Mouse (Mus musculus) stomach, postnatal 0 days (tissue): Measurements from ENCODE around the gene Taar3. TPM values are rescaled to one million over a fixed set of nuclear protein-coding genes. Genes with fewer than 3 reads are reported as not detected.

Experiments
- ATAC-seq: fragments of 200-750 bp; cut with Nextera tagmentation; 2 replicates; pipeline ENCODE4 v1.8.0; 2017; ENCODE audit not compliant: low FRiP score, low TSS enrichment
- DNase-seq: peaks from one replicate; pipeline ENCODE4 v3.0.0-alpha.2; 2016; ENCODE audit warnings: low spot score
- H3K27ac ChIP-seq: fragments of 300-500 bp; sonication (generic); replicated peaks from 2 replicates; pipeline ENCODE4 v1.5.1; 2014; ENCODE audit warnings: mild to moderate bottlenecking, control low read depth
- H3K27me3 ChIP-seq: fragments of 300-500 bp; sonication (generic); 2 replicates; pipeline ENCODE4 v1.6.1; 2014; ENCODE audit warnings: low read length; ENCODE audit not compliant: control insufficient read depth, insufficient read depth
- H3K36me3 ChIP-seq: fragments of 300-500 bp; sonication (generic); 2 replicates; pipeline ENCODE4 v1.6.1; 2014; ENCODE audit warnings: low read length, mixed read lengths; ENCODE audit not compliant: control insufficient read depth, insufficient read depth
- H3K4me1 ChIP-seq: fragments of 300-500 bp; sonication (generic); replicated peaks from 2 replicates; pipeline ENCODE4 v1.6.1; 2014; ENCODE audit warnings: antibody characterized with exemption; ENCODE audit not compliant: control insufficient read depth, insufficient read depth
- H3K4me2 ChIP-seq: fragments of 300-500 bp; sonication (generic); replicated peaks from 2 replicates; pipeline ENCODE4 v1.6.1; 2014; ENCODE audit warnings: low read depth, mild to moderate bottlenecking, control low read depth, moderate library complexity
- H3K4me3 ChIP-seq: fragments of 300-500 bp; sonication (generic); 2 replicates; pipeline ENCODE4 v1.5.1; 2014; ENCODE audit warnings: low read depth, low read length, control low read depth
- H3K9ac ChIP-seq: fragments of 300-500 bp; sonication (generic); 2 replicates; pipeline ENCODE4 v1.6.1; 2014; ENCODE audit warnings: mild to moderate bottlenecking, low read length, control low read depth, mixed read lengths
- H3K9me3 ChIP-seq: fragments of 300-500 bp; sonication (generic); 2 replicates; pipeline ENCODE4 v1.6.1; 2016; ENCODE audit warnings: low read length; ENCODE audit not compliant: control insufficient read depth
- CTCF ChIP-seq: IDR thresholded peaks from 2 replicates; pipeline ENCODE4 v1.5.1; 2016; ENCODE audit warnings: antibody characterized with exemption, low read depth, mild to moderate bottlenecking, moderate library complexity
- EP300 ChIP-seq: optimal IDR thresholded peaks from 2 replicates; pipeline ENCODE3; 2016; ENCODE audit warnings: antibody characterized with exemption
- WGBS: fragments of 180-500 bp; shearing (Covaris S2); extraction: QIAGEN DNeasy Blood & Tissue Kit; methylation state at CpG from one replicate; pipeline ENCODE4 v1.1.7; 2014; 5-methylcytosine and 5-hydroxymethylcytosine counted together
- polyA plus RNA-seq: library from polyadenylated mRNA; unstranded; fragments of >200 nt; fragmentation: Nextera tagmentation; extraction: Ambion mirVana; gene quantifications from 2 replicates; pipeline ENCODE4 v1.2.1, GENCODE M21; 2015

Gene Taar3
- polyA plus RNA-seq, 1 experiment from 2014 or later, result not detected

DNA sequence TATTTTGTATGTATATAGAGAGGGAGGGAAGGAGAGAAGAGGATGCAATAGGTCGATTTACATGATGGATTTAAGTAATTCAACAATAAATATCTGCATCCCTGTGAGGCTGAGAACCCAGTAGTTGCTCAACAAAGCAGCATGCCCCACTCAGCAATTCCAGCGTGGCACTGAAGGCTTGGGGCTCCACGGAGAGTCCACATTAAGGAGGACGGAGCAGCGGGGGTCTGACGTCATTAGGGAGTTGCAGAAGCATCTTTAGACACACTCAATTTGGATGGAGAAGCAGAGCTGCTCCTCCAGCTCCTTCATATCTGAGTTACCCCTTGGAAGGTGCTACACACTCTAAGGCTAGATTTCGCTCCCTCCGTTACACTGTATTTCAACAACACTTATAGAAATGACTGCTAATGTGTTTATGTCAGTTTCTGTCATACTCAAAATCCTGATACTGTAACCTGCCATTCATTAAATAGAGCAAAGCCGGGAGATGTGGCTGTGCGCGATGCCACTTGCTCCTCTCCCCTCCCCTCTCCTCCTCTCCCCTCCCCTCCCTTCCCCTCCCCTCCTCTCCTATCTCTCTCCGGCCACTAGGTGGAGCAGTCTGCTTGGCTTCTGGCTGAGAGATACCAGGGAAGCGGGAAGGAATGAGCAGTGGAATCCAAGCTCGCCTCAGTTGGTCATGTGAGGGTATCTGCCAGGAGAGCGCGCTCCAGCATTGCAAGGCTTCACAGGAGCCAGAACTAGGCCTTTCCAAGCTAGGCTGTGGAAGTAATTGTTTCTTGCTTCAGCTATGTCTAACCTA, 29.7 kb downstream of the Taar3 start:
- no peaks in the 10 kb centered on the region for H3K36me3 ChIP-seq
- H3K4me1 ChIP-seq, result no peaks in the 10 kb centered on the region
- no peak overlapping the region for H3K4me3 ChIP-seq
- ATAC-seq (peak; percentile 83), DNase-seq (peak; percentile 78)
- WGBS, result 40% methylated on average over 16 of the region's 16 CpGs
- no peak overlapping the region for H3K27ac ChIP-seq
- TF ChIP-seq CTCF (peak; percentile 91), EP300 (no peak)
- H3K9me3 ChIP-seq, result no peaks in the 10 kb centered on the region
- H3K4me2 ChIP-seq, result no peak overlapping the region
- H3K27me3 ChIP-seq, result no peaks in the 10 kb centered on the region
- H3K9ac ChIP-seq, result no peak overlapping the region

DNA sequence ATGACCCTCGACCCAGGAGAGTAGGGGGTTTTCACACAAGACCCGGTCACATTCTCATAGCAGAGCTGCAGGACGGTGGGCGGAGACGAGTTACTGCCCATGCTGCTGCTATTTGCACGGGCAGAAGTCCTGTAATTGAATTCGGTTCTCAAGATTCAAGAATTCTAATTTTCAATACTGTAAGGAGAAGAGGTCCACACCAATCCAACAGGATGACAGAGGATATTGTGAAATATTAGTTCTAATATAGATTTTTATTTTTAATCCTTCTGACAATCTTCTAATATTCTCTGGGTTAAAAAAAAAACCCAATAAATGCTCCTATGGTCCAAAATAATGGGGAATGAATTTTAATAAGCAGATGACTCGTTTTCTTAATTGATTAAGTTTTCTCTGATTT, 36.2 kb downstream of the Taar3 start, which contains the start of gene Taar6:
Gene Taar6, minus strand, starts transcription at position 101 of the 400 bp plus-strand sequence.
- no peaks in the 10 kb centered on the region for H3K9me3 ChIP-seq
- ATAC-seq (no peak), DNase-seq (no peak)
- no peaks in the 10 kb centered on the region for H3K4me1 ChIP-seq
- no peak for TF ChIP-seq CTCF
- TF ChIP-seq EP300, result no peak
- H3K4me3 ChIP-seq, result no peak within 1 kb of the TSS
- no peak within 1 kb of the TSS for H3K27ac ChIP-seq
- WGBS, result 69% methylated on average over 8 of the region's 8 CpGs
- no peaks in the 10 kb centered on the region for H3K36me3 ChIP-seq
- H3K4me2 ChIP-seq, result no peak within 1 kb of the TSS
- no peaks in the 10 kb centered on the region for H3K27me3 ChIP-seq
- no peak within 1 kb of the TSS for H3K9ac ChIP-seq

DNA sequence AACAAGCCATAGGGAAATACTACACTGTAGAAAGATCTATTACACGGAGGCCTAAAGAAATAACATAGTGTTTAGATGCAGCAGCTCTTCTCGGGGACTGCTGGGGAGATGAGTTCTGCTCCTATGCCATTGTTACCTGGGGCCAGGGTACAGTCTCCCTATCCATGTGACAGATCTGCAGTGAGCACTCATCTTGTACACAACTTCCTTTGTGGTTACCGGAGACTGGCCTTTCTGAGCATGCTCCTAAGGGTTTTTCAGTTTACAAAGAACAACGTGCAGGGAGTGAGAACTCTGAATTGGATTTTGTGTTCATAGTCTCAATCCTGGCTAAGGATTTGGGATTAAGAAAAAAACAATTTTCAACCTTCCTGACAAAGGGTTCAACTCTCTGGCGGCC, 37.1 kb downstream of the Taar3 start:
- Histone ChIP-seq H3K27me3 (no peaks in the 10 kb centered on the region), H3K4me3 (no peak overlapping the region), H3K4me2 (no peak overlapping the region), H3K36me3 (no peaks in the 10 kb centered on the region), H3K27ac (no peak overlapping the region), H3K9ac (no peak overlapping the region), H3K9me3 (no peaks in the 10 kb centered on the region), H3K4me1 (no peaks in the 10 kb centered on the region)
- DNase-seq (no peak), ATAC-seq (no peak)
- 82% methylated on average over 5 of the region's 5 CpGs for WGBS
- no peak for TF ChIP-seq CTCF
- no peak for TF ChIP-seq EP300

DNA sequence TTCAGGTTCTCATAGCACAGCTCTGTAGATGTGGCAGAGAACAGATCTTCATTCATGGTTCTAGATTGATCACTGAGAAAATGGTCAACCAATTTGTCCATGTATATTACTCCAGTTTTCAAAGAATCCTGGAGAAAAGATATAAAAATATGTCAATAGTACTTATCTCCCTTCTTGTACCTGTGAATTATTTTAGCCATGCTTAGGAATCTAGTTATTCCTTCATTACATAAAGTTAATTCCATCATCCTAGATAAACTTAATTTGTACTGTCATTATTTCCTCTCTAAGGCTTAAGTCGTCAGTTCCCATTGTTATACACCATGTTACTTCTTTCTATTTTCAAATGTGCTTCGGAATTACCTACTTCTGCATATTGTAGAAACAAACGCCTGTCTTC, 44.0 kb downstream of the Taar3 start, which contains the start of gene Taar7a:
Gene Taar7a, minus strand, starts transcription at position 101 of the 400 bp plus-strand sequence.
- H3K9ac ChIP-seq, result no peak within 1 kb of the TSS
- no peak within 1 kb of the TSS for H3K27ac ChIP-seq
- H3K4me2 ChIP-seq, result no peak within 1 kb of the TSS
- H3K4me1 ChIP-seq, result no peaks in the 10 kb centered on the region
- H3K9me3 ChIP-seq, result no peaks in the 10 kb centered on the region
- WGBS, result 85% methylated on average over 3 of the region's 3 CpGs
- no peak for ATAC-seq
- no peak within 1 kb of the TSS for H3K4me3 ChIP-seq
- TF ChIP-seq CTCF (no peak), EP300 (no peak)
- no peaks in the 10 kb centered on the region for H3K27me3 ChIP-seq
- H3K36me3 ChIP-seq, result no peaks in the 10 kb centered on the region
- DNase-seq, result no peak

DNA sequence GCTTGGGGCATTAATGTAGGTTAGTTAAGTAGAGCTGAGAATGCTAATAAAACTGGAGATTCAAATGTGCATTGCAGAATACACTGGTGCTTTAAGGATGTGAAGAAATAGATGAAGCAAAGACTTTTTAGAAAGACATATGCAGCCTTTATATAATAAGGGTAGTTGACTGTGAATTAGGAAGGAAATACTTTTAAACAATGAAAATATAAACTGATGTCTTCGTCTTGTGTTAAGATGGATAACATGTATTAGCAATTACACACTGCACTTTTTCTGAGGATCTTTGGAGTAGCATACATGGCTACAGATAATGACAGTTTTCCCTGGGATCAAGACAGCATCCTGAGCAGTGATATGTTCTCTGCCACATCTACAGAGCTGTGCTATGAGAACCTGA, 50.3 kb downstream of the Taar3 start, which contains the start of gene Taar7b:
Gene Taar7b, plus strand, starts transcription at position 301 of the 400 bp plus-strand sequence.
- no peaks in the 10 kb centered on the region for H3K9me3 ChIP-seq
- ATAC-seq, result no peak
- H3K4me1 ChIP-seq, result no peaks in the 10 kb centered on the region
- H3K9ac ChIP-seq, result no peak within 1 kb of the TSS
- H3K4me3 ChIP-seq, result no peak within 1 kb of the TSS
- 55% methylated on average over 1 of the region's 1 CpGs for WGBS
- DNase-seq, result no peak
- H3K27me3 ChIP-seq, result no peaks in the 10 kb centered on the region
- no peak for TF ChIP-seq EP300
- TF ChIP-seq CTCF, result no peak
- no peak within 1 kb of the TSS for H3K4me2 ChIP-seq
- H3K27ac ChIP-seq, result no peak within 1 kb of the TSS
- H3K36me3 ChIP-seq, result no peaks in the 10 kb centered on the region

Other genes with a start within 250 kb of the Taar3 start
- 176 and 215 TPM in 2 replicates for gene Rps12, start 162.3 kb upstream of the Taar3 start, polyA plus RNA-seq
- 9.2 and 9.4 TPM in 2 replicates for gene Slc18b1, start 152.6 kb upstream of the Taar3 start, polyA plus RNA-seq
- gene Vnn3, start 98.1 kb upstream of the Taar3 start, polyA plus RNA-seq, result 0.46 and 0.57 TPM in 2 replicates
- 2.3 and 3.0 TPM in 2 replicates for gene Vnn1, start 54.9 kb upstream of the Taar3 start, polyA plus RNA-seq
- not detected in 2 replicates for gene Taar1, start 29.2 kb upstream of the Taar3 start, polyA plus RNA-seq
- gene Taar2, start 11.0 kb upstream of the Taar3 start, polyA plus RNA-seq, result not detected in 2 replicates
- gene Taar4, start 10.9 kb downstream of the Taar3 start, polyA plus RNA-seq, result 0.10 TPM in 1 of 2 replicates, not detected in the other
- not detected in 2 replicates for gene Taar5, start 21.1 kb downstream of the Taar3 start, polyA plus RNA-seq
- not detected in 2 replicates for gene Taar6, start 36.1 kb downstream of the Taar3 start, polyA plus RNA-seq
- gene Taar7a, start 43.9 kb downstream of the Taar3 start, polyA plus RNA-seq, result not detected in 2 replicates
- gene Taar7b, start 50.4 kb downstream of the Taar3 start, polyA plus RNA-seq, result not detected in 2 replicates
- not detected in 2 replicates for gene Taar7d, start 77.7 kb downstream of the Taar3 start, polyA plus RNA-seq
- gene Taar7e, start 88.1 kb downstream of the Taar3 start, polyA plus RNA-seq, result not detected in 2 replicates
- not detected in 2 replicates for gene Taar7f, start 100.0 kb downstream of the Taar3 start, polyA plus RNA-seq
- not detected in 2 replicates for gene Taar8a, start 126.9 kb downstream of the Taar3 start, polyA plus RNA-seq
- not detected in 2 replicates for gene Taar8b, start 142.7 kb downstream of the Taar3 start, polyA plus RNA-seq
- gene Taar8c, start 152.4 kb downstream of the Taar3 start, polyA plus RNA-seq, result not detected in 2 replicates
- gene Taar9, start 160.0 kb downstream of the Taar3 start, polyA plus RNA-seq, result not detected in 2 replicates
- 73.3 and 82.1 TPM in 2 replicates for gene Stx7, start 199.7 kb downstream of the Taar3 start, polyA plus RNA-seq